Mouse (Mus musculus): ENCODE results near the gene Clock. TPM values are rescaled to one million over a fixed set of nuclear protein-coding genes. Genes with fewer than 3 reads are reported as not detected.

Clock gene
- polyA plus RNA-seq, 1 experiment from 2014 or later = 19.1 TPM

- Histone ChIP-seq H3K4me1 (ENCODE audit: insufficient read depth) (no peaks in the 10 kb centered on the region), H3K9ac (no peak overlapping the region), H3K27me3 (ENCODE audit: insufficient read depth, low read length) (no peaks in the 10 kb centered on the region), H3K27ac (ENCODE audit: low read depth) (no peak overlapping the region), H3K36me3 (ENCODE audit: insufficient read depth) (no peaks in the 10 kb centered on the region), H3K4me2 (no peak overlapping the region), H3K9me3 (ENCODE audit: low read depth, low read length) (no peaks in the 10 kb centered on the region), H3K4me3 (ENCODE audit: low read depth, low read length) (no peak overlapping the region)
- TF ChIP-seq CTCF (IDR thresholded peaks at IDR 0.05; ENCODE audit: low read depth) = no peak
- 74% methylated on average over 1 of the region's 1 CpGs for WGBS
- no peak for DNase-seq
- no peak for ATAC-seq (ENCODE audit: insufficient read depth)
Measured at GRCm38 (mm10) chr5:76283890-76284289, 20.7 kb downstream of the Clock start.

GRCm38 (mm10) chr5:76274977-76275376 is 29.6 kb downstream of the Clock start:
- H3K36me3 ChIP-seq (ENCODE audit: insufficient read depth) = 0 out of 2 replicates have a peak, but pooled peaks cover 6% of the 10 kb centered on the region
- H3K9me3 ChIP-seq (ENCODE audit: low read depth, low read length) = no peaks in the 10 kb centered on the region
- no peak overlapping the region for H3K4me2 ChIP-seq
- no peak for ATAC-seq (ENCODE audit: insufficient read depth)
- H3K9ac ChIP-seq = no peak overlapping the region
- H3K4me1 ChIP-seq (ENCODE audit: insufficient read depth) = no peaks in the 10 kb centered on the region
- no peak overlapping the region for H3K27ac ChIP-seq (ENCODE audit: low read depth)
- DNase-seq = no peak
- no peak for TF ChIP-seq CTCF (IDR thresholded peaks at IDR 0.05; ENCODE audit: low read depth)
- H3K27me3 ChIP-seq (ENCODE audit: insufficient read depth, low read length) = no peaks in the 10 kb centered on the region
- WGBS = 73% methylated on average over 4 of the region's 4 CpGs
- H3K4me3 ChIP-seq (ENCODE audit: low read depth, low read length) = no peak overlapping the region

- no peak overlapping the region for H3K27ac ChIP-seq (ENCODE audit: low read depth)
- no peaks in the 10 kb centered on the region for H3K4me1 ChIP-seq (ENCODE audit: insufficient read depth)
- H3K9ac ChIP-seq = no peak overlapping the region
- peaks cover 20% of the 10 kb centered on the region; the same call in 1 of the 2 replicates for H3K36me3 ChIP-seq (ENCODE audit: insufficient read depth)
- ATAC-seq (ENCODE audit: insufficient read depth) = no peak
- H3K27me3 ChIP-seq (ENCODE audit: insufficient read depth, low read length) = no peaks in the 10 kb centered on the region
- no peaks in the 10 kb centered on the region for H3K9me3 ChIP-seq (ENCODE audit: low read depth, low read length)
- TF ChIP-seq CTCF (IDR thresholded peaks at IDR 0.05; ENCODE audit: low read depth) = no peak
- H3K4me3 ChIP-seq (ENCODE audit: low read depth, low read length) = no peak overlapping the region
- 86% methylated on average over 3 of the region's 3 CpGs for WGBS
- H3K4me2 ChIP-seq = no peak overlapping the region
- no peak for DNase-seq
Measured at GRCm38 (mm10) chr5:76250948-76251347, 53.6 kb downstream of the Clock start.

- H3K27ac ChIP-seq (ENCODE audit: low read depth) = no peak overlapping the region
- no peak for TF ChIP-seq CTCF (IDR thresholded peaks at IDR 0.05; ENCODE audit: low read depth)
- DNase-seq (no peak), ATAC-seq (ENCODE audit: insufficient read depth) (no peak)
- H3K36me3 ChIP-seq (ENCODE audit: insufficient read depth) = peaks cover 20% of the 10 kb centered on the region; the same call in 1 of the 2 replicates
- no peaks in the 10 kb centered on the region for H3K9me3 ChIP-seq (ENCODE audit: low read depth, low read length)
- no peaks in the 10 kb centered on the region for H3K27me3 ChIP-seq (ENCODE audit: insufficient read depth, low read length)
- H3K4me3 ChIP-seq (ENCODE audit: low read depth, low read length) = no peak overlapping the region
- no peak overlapping the region for H3K4me2 ChIP-seq
- no peaks in the 10 kb centered on the region for H3K4me1 ChIP-seq (ENCODE audit: insufficient read depth)
- H3K9ac ChIP-seq = no peak overlapping the region
Measured at GRCm38 (mm10) chr5:76246539-76246938, 58.1 kb downstream of the Clock start.

- TF ChIP-seq CTCF (IDR thresholded peaks at IDR 0.05; ENCODE audit: low read depth) = no peak
- H3K27ac ChIP-seq (ENCODE audit: low read depth) = no peak overlapping the region
- H3K9ac ChIP-seq = no peak overlapping the region
- no peak overlapping the region for H3K4me2 ChIP-seq
- no peaks in the 10 kb centered on the region for H3K9me3 ChIP-seq (ENCODE audit: low read depth, low read length)
- H3K36me3 ChIP-seq (ENCODE audit: insufficient read depth) = peaks cover 22% of the 10 kb centered on the region; the same call in 1 of the 2 replicates
- DNase-seq (no peak), ATAC-seq (ENCODE audit: insufficient read depth) (no peak)
- H3K4me1 ChIP-seq (ENCODE audit: insufficient read depth) = no peaks in the 10 kb centered on the region
- no peaks in the 10 kb centered on the region for H3K27me3 ChIP-seq (ENCODE audit: insufficient read depth, low read length)
- no peak overlapping the region for H3K4me3 ChIP-seq (ENCODE audit: low read depth, low read length)
- WGBS = 83% methylated on average over 3 of the region's 3 CpGs
Measured at GRCm38 (mm10) chr5:76245419-76245818, 59.2 kb downstream of the Clock start.

- no peak for TF ChIP-seq CTCF (IDR thresholded peaks at IDR 0.05; ENCODE audit: low read depth)
- H3K4me1 ChIP-seq (ENCODE audit: insufficient read depth) = no peaks in the 10 kb centered on the region
- H3K4me3 ChIP-seq (ENCODE audit: low read depth, low read length) = no peak overlapping the region
- H3K27me3 ChIP-seq (ENCODE audit: insufficient read depth, low read length) = no peaks in the 10 kb centered on the region
- H3K4me2 ChIP-seq = no peak overlapping the region
- H3K9me3 ChIP-seq (ENCODE audit: low read depth, low read length) = no peaks in the 10 kb centered on the region
- H3K9ac ChIP-seq = no peak overlapping the region
- no peak overlapping the region for H3K27ac ChIP-seq (ENCODE audit: low read depth)
- DNase-seq (no peak), ATAC-seq (ENCODE audit: insufficient read depth) (no peak)
- H3K36me3 ChIP-seq (ENCODE audit: insufficient read depth) = peaks cover 31% of the 10 kb centered on the region; the same call in 1 of the 2 replicates
- 93% methylated on average over 10 of the region's 10 CpGs for WGBS
Measured at GRCm38 (mm10) chr5:76244430-76244829, 60.2 kb downstream of the Clock start.

- no peak overlapping the region for H3K4me3 ChIP-seq (ENCODE audit: low read depth, low read length)
- no peak for TF ChIP-seq CTCF (IDR thresholded peaks at IDR 0.05; ENCODE audit: low read depth)
- H3K9ac ChIP-seq = no peak overlapping the region
- peaks cover 36% of the 10 kb centered on the region; the same call in 1 of the 2 replicates for H3K36me3 ChIP-seq (ENCODE audit: insufficient read depth)
- ATAC-seq (ENCODE audit: insufficient read depth) (no peak), DNase-seq (no peak)
- H3K27me3 ChIP-seq (ENCODE audit: insufficient read depth, low read length) = no peaks in the 10 kb centered on the region
- H3K27ac ChIP-seq (ENCODE audit: low read depth) = no peak overlapping the region
- H3K4me2 ChIP-seq = no peak overlapping the region
- no peaks in the 10 kb centered on the region for H3K9me3 ChIP-seq (ENCODE audit: low read depth, low read length)
- no peaks in the 10 kb centered on the region for H3K4me1 ChIP-seq (ENCODE audit: insufficient read depth)
- WGBS = 96% methylated on average over 4 of the region's 4 CpGs
Measured at GRCm38 (mm10) chr5:76243929-76244328, 60.7 kb downstream of the Clock start.

- Histone ChIP-seq H3K27me3 (ENCODE audit: insufficient read depth, low read length) (no peaks in the 10 kb centered on the region), H3K4me3 (ENCODE audit: low read depth, low read length) (no peak overlapping the region), H3K27ac (ENCODE audit: low read depth) (no peak overlapping the region), H3K4me2 (no peak overlapping the region), H3K9ac (no peak overlapping the region), H3K9me3 (ENCODE audit: low read depth, low read length) (no peaks in the 10 kb centered on the region), H3K36me3 (ENCODE audit: insufficient read depth) (peaks cover 36% of the 10 kb centered on the region; the same call in 1 of the 2 replicates), H3K4me1 (ENCODE audit: insufficient read depth) (no peaks in the 10 kb centered on the region)
- TF ChIP-seq CTCF (IDR thresholded peaks at IDR 0.05; ENCODE audit: low read depth) = no peak
- 83% methylated on average over 3 of the region's 3 CpGs for WGBS
- DNase-seq = no peak
- no peak for ATAC-seq (ENCODE audit: insufficient read depth)
Measured at GRCm38 (mm10) chr5:76243274-76243673, 61.3 kb downstream of the Clock start.

All from lung, embryonic 14.5 days (tissue).